Mouse (Mus musculus): ENCODE results near the gene Pkd1. TPM values are rescaled to one million over a fixed set of nuclear protein-coding genes. Genes with fewer than 3 reads are reported as not detected.

Pkd1 gene
- polyA plus RNA-seq, 1 experiment, result 34.6 TPM

- H3K27me3 ChIP-seq (replicated peaks; ENCODE audit: control insufficient read depth, insufficient read depth, low read length), result no peaks in the 10 kb centered on the region
- no peak overlapping the region for H3K4me3 ChIP-seq (ENCODE audit: insufficient read depth, low read depth, low read length)
- DNase-seq, result no peak
- H3K4me1 ChIP-seq (ENCODE audit: control insufficient read depth, insufficient read depth, low read length), result no peaks in the 10 kb centered on the region
- no peak overlapping the region for H3K27ac ChIP-seq (ENCODE audit: insufficient read depth, low read depth, low read length)
- no peak for TF ChIP-seq POLR2A (IDR thresholded peaks at IDR 0.05; ENCODE audit: low read depth, low read length)
- no peak for TF ChIP-seq CTCF (conservative IDR thresholded peaks at IDR 0.05; ENCODE audit: insufficient read depth, insufficient read length, low read depth, low read length)
- 91% methylated on average over 8 of the region's 8 CpGs for WGBS
- H3K36me3 ChIP-seq (ENCODE audit: control insufficient read depth, insufficient read depth, low read length), result no peaks in the 10 kb centered on the region
Observed at GRCm38 (mm10) chr17:24603961-24604360, 54.3 kb downstream of the Pkd1 start.

GRCm38 (mm10) chr17:24604557-24604956 lies 54.9 kb downstream of the Pkd1 start:
- Histone ChIP-seq H3K27me3 (replicated peaks; ENCODE audit: control insufficient read depth, insufficient read depth, low read length) (no peaks in the 10 kb centered on the region), H3K4me3 (ENCODE audit: insufficient read depth, low read depth, low read length) (no peak overlapping the region), H3K4me1 (ENCODE audit: control insufficient read depth, insufficient read depth, low read length) (no peaks in the 10 kb centered on the region), H3K27ac (ENCODE audit: insufficient read depth, low read depth, low read length) (no peak overlapping the region), H3K36me3 (ENCODE audit: control insufficient read depth, insufficient read depth, low read length) (no peaks in the 10 kb centered on the region)
- WGBS, result 92% methylated on average over 3 of the region's 3 CpGs
- DNase-seq, result no peak
- TF ChIP-seq CTCF (conservative IDR thresholded peaks at IDR 0.05; ENCODE audit: insufficient read depth, insufficient read length, low read depth, low read length), result no peak
- TF ChIP-seq POLR2A (IDR thresholded peaks at IDR 0.05; ENCODE audit: low read depth, low read length), result no peak

DNA sequence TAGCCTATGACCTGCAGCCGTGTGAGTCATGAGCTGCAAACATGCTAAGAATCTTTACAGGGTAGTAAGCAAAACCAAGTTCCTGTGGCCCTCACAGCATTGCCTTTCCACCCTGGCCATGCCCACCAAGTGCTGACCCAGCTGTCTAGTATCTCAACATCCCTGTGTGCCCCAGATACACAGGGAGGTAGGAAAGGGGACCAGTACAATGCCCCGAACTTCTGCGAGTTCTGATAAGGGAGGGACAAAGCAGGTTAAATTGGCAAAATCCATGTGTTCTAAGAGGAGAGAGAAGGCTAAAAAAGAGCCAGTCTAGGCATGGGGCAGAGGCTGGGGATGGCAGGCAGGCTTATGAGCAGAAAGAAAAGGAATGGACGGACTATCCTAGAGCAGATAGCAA lies 58.7 kb downstream of the Pkd1 start:
- H3K36me3 ChIP-seq (ENCODE audit: control insufficient read depth, insufficient read depth, low read length), result no peaks in the 10 kb centered on the region
- no peak for TF ChIP-seq CTCF (conservative IDR thresholded peaks at IDR 0.05; ENCODE audit: insufficient read depth, insufficient read length, low read depth, low read length)
- no peaks in the 10 kb centered on the region for H3K4me1 ChIP-seq (ENCODE audit: control insufficient read depth, insufficient read depth, low read length)
- no peak for DNase-seq
- no peaks in the 10 kb centered on the region for H3K27me3 ChIP-seq (replicated peaks; ENCODE audit: control insufficient read depth, insufficient read depth, low read length)
- no peak overlapping the region for H3K27ac ChIP-seq (ENCODE audit: insufficient read depth, low read depth, low read length)
- no peak overlapping the region for H3K4me3 ChIP-seq (ENCODE audit: insufficient read depth, low read depth, low read length)
- 96% methylated on average over 4 of the region's 4 CpGs for WGBS

DNA sequence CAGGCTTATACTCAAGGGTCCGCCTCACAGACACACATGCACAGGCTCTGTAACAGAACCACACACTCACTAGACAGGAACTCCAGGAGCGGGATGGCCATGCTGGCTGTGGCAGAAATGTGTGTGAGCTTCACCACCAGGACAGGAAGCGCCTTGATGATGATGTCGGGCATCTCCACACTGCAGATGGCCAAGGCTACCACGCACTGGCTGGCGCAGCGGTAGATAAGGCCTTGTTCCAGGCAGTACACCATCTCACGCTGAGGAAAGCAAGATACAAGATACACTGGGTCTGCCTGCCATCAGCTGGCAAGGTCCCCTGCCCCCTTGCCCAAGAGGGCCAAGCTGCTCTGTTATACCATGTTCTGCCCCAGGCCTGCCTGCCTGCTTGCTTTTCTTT lies 59.2 kb downstream of the Pkd1 start:
- TF ChIP-seq CTCF (conservative IDR thresholded peaks at IDR 0.05; ENCODE audit: insufficient read depth, insufficient read length, low read depth, low read length) (no peak), POLR2A (IDR thresholded peaks at IDR 0.05; ENCODE audit: low read depth, low read length) (no peak)
- WGBS, result 97% methylated on average over 8 of the region's 8 CpGs
- no peak for DNase-seq
- Histone ChIP-seq H3K4me1 (ENCODE audit: control insufficient read depth, insufficient read depth, low read length) (no peaks in the 10 kb centered on the region), H3K27ac (ENCODE audit: insufficient read depth, low read depth, low read length) (no peak overlapping the region), H3K4me3 (ENCODE audit: insufficient read depth, low read depth, low read length) (no peak overlapping the region), H3K36me3 (ENCODE audit: control insufficient read depth, insufficient read depth, low read length) (no peaks in the 10 kb centered on the region; the same call in 1 of the 2 replicates), H3K27me3 (replicated peaks; ENCODE audit: control insufficient read depth, insufficient read depth, low read length) (no peaks in the 10 kb centered on the region)

GRCm38 (mm10) chr17:24610711-24611110 lies 61.1 kb downstream of the Pkd1 start:
- Histone ChIP-seq H3K4me1 (ENCODE audit: control insufficient read depth, insufficient read depth, low read length) (no peaks in the 10 kb centered on the region), H3K4me3 (ENCODE audit: insufficient read depth, low read depth, low read length) (no peak overlapping the region), H3K36me3 (ENCODE audit: control insufficient read depth, insufficient read depth, low read length) (no peaks in the 10 kb centered on the region; the same call in 1 of the 2 replicates), H3K27ac (ENCODE audit: insufficient read depth, low read depth, low read length) (no peak overlapping the region), H3K27me3 (replicated peaks; ENCODE audit: control insufficient read depth, insufficient read depth, low read length) (no peaks in the 10 kb centered on the region)
- no peak for DNase-seq
- TF ChIP-seq POLR2A (IDR thresholded peaks at IDR 0.05; ENCODE audit: low read depth, low read length), result no peak
- TF ChIP-seq CTCF (conservative IDR thresholded peaks at IDR 0.05; ENCODE audit: insufficient read depth, insufficient read length, low read depth, low read length), result no peak
- WGBS, result 86% methylated on average over 2 of the region's 2 CpGs

GRCm38 (mm10) chr17:24617561-24618194 lies 68.0 kb downstream of the Pkd1 start:
- peaks cover 1% of the 10 kb centered on the region; the same call in 1 of the 2 replicates for H3K36me3 ChIP-seq (ENCODE audit: control insufficient read depth, insufficient read depth, low read length)
- 81% methylated on average over 14 of the region's 14 CpGs for WGBS
- no peaks in the 10 kb centered on the region for H3K4me1 ChIP-seq (ENCODE audit: control insufficient read depth, insufficient read depth, low read length)
- H3K27ac ChIP-seq (ENCODE audit: insufficient read depth, low read depth, low read length), result no peak overlapping the region
- H3K27me3 ChIP-seq (replicated peaks; ENCODE audit: control insufficient read depth, insufficient read depth, low read length), result no peaks in the 10 kb centered on the region
- DNase-seq, result no peak
- TF ChIP-seq POLR2A (IDR thresholded peaks at IDR 0.05; ENCODE audit: low read depth, low read length) (no peak), CTCF (conservative IDR thresholded peaks at IDR 0.05; ENCODE audit: insufficient read depth, insufficient read length, low read depth, low read length) (peak; percentile 23; the same call in 1 of the 2 replicates)
- H3K4me3 ChIP-seq (ENCODE audit: insufficient read depth, low read depth, low read length), result no peak overlapping the region

DNA sequence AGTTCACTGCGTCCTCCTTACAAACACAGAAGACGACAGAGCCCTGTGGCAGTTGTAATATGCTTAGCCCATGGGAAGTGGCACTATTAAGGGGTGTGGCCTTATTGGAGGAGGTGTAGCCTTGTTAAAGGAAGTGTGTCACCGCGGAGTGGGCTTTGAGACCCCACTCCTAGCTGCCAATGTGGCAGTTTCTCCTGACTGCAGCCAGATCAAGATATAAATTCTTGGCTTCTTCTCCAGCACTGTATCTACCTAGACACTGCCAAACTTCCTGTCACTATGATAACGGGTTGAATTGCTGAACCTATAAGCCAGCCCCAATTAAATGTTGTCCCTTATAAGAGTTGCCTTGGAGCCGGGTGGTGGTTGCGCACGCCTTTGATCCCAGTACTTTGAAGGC lies 75.8 kb downstream of the Pkd1 start:
- Histone ChIP-seq H3K4me3 (ENCODE audit: insufficient read depth, low read depth, low read length) (no peak overlapping the region), H3K4me1 (ENCODE audit: control insufficient read depth, insufficient read depth, low read length) (no peaks in the 10 kb centered on the region), H3K27me3 (replicated peaks; ENCODE audit: control insufficient read depth, insufficient read depth, low read length) (no peaks in the 10 kb centered on the region), H3K36me3 (ENCODE audit: control insufficient read depth, insufficient read depth, low read length) (0 out of 2 replicates have a peak, but pooled peaks cover 1% of the 10 kb centered on the region), H3K27ac (ENCODE audit: insufficient read depth, low read depth, low read length) (no peak overlapping the region)
- 91% methylated on average over 8 of the region's 8 CpGs for WGBS
- TF ChIP-seq CTCF (conservative IDR thresholded peaks at IDR 0.05; ENCODE audit: insufficient read depth, insufficient read length, low read depth, low read length) (no peak), POLR2A (IDR thresholded peaks at IDR 0.05; ENCODE audit: low read depth, low read length) (no peak)
- no peak for DNase-seq

Measured in kidney, adult 2 months (tissue).